Mouse (Mus musculus): Measurements from ENCODE around the gene Vmn1r1.
"Not testable (repeated sequence)": the region's sequence is repeated elsewhere in the genome, so short reads cannot be mapped to it uniquely, and the experiment has no call there.

The Vmn1r1 gene

DNA sequence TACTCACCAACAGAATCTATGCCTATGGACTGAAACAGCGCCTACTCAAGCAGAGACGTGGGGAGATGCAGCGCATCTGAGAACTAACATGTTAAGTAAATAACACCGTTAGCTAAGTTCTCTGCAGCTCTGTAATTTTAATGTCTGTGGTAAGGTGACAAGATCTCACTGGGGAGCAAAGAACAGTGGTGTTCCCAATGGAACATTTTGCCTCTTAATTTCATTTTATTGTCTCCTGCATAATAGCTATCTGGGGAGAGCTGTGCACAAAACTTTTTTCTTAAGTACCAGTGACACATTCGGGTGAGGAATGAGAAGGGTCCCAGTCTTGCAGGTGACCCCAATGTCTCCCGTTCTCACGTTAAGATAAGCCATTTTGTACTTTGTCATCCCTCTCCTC is at the start of gene Vmn1r1:
Gene Vmn1r1 (minus strand): TSS at position 101 of the 400 bp plus-strand sequence.
- no peak for DNase-seq (ENCODE audit: low read depth, low spot score)

- no peak for DNase-seq (ENCODE audit: low read depth, low spot score)
Observed at GRCm38 (mm10) chr1:182210322-182210721, 46.0 kb upstream of the Vmn1r1 start.

- no peak for DNase-seq (ENCODE audit: low read depth, low spot score)
Observed at GRCm38 (mm10) chr1:182192581-182192980, 28.3 kb upstream of the Vmn1r1 start.

DNA sequence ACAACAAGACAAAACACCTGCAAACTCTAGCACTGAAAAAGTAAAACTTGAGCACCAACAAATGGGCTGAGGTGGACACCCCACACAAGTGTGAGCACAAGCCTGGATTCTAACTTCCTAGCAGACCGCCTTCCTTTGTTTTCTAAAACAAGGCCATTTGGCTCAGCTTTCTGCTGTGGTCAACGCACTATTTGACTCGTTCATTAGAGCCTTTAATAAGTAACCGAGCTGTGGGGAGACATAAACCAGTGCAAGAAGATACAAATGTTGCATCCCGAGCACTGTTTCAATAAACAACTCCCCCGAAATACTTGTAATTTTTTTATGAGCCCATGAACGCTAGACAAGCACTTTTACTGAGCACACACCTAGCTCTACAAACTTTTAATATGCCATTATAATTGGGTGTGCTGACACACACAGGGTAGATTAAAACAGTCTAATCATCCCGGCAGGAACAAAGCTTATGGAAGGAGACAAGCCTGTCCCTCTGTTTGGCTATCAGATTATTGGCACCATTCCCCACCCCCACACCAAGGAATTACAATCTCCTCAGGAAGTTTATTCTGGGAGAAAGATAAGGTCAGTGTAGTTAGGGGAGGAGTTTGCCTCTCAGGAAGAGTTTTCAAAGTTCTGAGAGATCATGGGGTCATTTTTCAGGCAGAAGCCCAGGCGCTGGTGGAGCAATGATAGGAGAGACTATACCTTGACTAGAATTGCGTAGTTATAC is 27.7 kb upstream of the Vmn1r1 start:
- DNase-seq (ENCODE audit: low read depth, low spot score) = no peak

- no peak for DNase-seq (ENCODE audit: low read depth, low spot score)
Observed at GRCm38 (mm10) chr1:182191181-182191580, 26.9 kb upstream of the Vmn1r1 start.

GRCm38 (mm10) chr1:182189669-182190440 is 25.6 kb upstream of the Vmn1r1 start:
- no peak for DNase-seq (ENCODE audit: low read depth, low spot score)

GRCm38 (mm10) chr1:182182449-182182848 is 18.2 kb upstream of the Vmn1r1 start:
- not testable (repeated sequence) for DNase-seq (ENCODE audit: low read depth, low spot score)

DNA sequence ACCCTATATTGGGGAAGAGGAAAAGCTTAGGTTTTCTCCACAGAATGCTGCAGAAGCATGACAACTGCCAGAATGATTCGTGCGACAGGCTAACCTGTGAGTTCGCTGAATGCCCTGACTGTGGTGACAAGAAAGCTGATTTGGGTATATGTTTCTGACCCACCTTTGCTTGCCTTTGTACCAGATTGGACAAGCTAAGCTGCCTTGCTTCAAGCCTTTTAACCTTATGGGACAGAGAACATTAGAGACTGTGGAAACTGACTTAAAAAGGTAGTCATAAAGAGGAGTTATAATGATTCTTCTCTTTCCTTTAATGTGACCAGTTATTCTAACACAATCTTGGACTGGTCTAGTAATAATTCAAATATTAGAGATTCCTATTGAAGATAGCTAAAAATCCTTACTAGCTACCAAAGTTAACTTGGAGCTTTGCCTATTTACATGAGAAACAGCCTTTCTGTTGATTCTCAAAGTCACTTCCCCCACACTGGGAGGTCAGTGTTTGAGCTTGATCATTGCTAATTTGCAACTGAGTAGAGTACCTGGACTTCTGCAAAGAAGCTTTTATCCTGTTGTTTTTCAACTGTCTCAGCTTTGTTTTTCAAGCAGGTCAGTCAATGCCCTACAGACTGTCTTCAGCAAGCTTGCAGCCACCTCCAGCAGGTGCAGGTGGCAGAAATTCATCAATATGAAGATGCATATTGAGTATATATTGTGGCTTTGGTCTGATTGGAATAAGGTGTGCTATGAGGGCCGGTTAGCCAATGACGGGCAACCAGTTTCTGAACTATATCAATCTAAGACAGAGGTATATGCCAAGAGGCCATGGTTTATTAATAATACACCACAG is 17.4 kb upstream of the Vmn1r1 start:
- no peak for DNase-seq (ENCODE audit: low read depth, low spot score)

GRCm38 (mm10) chr1:182176985-182177384 is 12.7 kb upstream of the Vmn1r1 start:
- not testable (repeated sequence) for DNase-seq (ENCODE audit: low read depth, low spot score)

DNA sequence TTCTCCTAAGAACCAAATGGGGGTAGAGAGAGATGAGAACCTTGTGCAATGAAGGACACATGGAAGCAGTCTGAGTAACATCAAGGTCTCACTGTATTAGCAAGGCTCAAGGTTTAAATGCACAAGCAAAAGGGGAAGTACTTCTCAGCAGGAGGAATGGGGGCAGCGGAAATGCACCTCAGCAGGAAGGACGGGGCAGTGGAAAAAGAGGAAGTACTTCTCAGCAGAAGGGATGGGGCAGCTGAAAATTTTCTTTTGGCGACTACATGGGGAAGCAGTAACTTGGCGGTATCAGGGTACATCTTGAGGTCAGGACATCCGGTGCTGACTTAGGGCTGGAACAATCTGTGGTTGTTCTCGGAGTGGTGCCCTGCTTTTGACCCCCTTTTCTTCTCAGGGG is 5.9 kb upstream of the Vmn1r1 start:
- DNase-seq (ENCODE audit: low read depth, low spot score) = not testable (repeated sequence)

DNA sequence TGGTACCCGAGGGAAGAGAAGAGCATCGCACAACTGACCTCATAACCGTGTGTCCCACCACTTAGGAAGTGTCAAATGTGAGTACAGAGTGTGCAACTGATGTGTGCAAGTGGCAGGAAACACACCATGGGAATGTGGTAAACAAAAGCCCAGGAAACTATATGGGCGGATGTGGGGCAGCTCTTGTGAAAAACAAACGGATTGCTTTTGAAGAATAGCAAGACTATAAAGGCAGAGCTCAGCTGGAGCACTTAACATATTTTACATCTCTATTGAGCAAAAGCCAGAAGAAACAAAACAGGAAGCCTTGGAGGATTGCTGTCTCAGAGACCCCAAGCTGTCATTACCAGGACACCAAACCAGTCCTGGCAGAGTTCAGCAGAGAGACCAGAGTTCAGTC is 1.3 kb downstream of the Vmn1r1 start:
- no peak for DNase-seq (ENCODE audit: low read depth, low spot score)

DNA sequence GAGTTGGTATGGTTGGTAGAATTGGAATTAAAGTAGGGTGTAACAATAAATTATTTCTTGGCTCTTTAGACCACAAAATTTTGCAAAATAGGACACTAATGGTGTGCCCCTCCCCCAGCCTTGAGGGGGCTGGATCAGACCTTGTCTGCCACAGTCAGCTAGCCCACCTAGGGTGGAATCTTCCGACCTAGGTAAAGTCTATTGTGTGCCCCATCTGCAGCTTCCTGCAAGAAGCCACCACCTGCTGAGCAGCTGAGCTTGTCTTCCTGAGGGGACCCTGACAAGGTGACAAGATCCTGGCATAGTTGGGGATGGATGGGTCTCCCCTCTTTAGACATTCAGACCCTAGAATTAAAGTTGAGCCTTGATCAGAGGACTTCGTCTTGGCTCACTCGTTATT is 4.7 kb downstream of the Vmn1r1 start:
- no peak for DNase-seq (ENCODE audit: low read depth, low spot score)

GRCm38 (mm10) chr1:182157734-182158133 is 6.6 kb downstream of the Vmn1r1 start:
- DNase-seq (ENCODE audit: low read depth, low spot score) = no peak

- DNase-seq (ENCODE audit: low read depth, low spot score) = no peak
Observed at GRCm38 (mm10) chr1:182149966-182150365, 14.3 kb downstream of the Vmn1r1 start.

- DNase-seq (ENCODE audit: low read depth, low spot score) = no peak
Observed at GRCm38 (mm10) chr1:182148864-182149514, 15.3 kb downstream of the Vmn1r1 start.

- DNase-seq (ENCODE audit: low read depth, low spot score) = no peak
Observed at GRCm38 (mm10) chr1:182145546-182145945, 18.7 kb downstream of the Vmn1r1 start.

- DNase-seq (ENCODE audit: low read depth, low spot score) = no peak
Observed at GRCm38 (mm10) chr1:182143288-182143687, 21.0 kb downstream of the Vmn1r1 start.

- DNase-seq (ENCODE audit: low read depth, low spot score) = no peak
Observed at GRCm38 (mm10) chr1:182142725-182143124, 21.6 kb downstream of the Vmn1r1 start.

- DNase-seq (ENCODE audit: low read depth, low spot score) = no peak
Observed at GRCm38 (mm10) chr1:182140370-182140769, 23.9 kb downstream of the Vmn1r1 start.

GRCm38 (mm10) chr1:182139937-182140336 is 24.3 kb downstream of the Vmn1r1 start:
- DNase-seq (ENCODE audit: low read depth, low spot score) = no peak

GRCm38 (mm10) chr1:182138172-182138571 is 26.1 kb downstream of the Vmn1r1 start:
- DNase-seq (ENCODE audit: low read depth, low spot score) = no peak
